Mouse (Mus musculus) liver, embryonic 16.5 days (tissue): Measurements from ENCODE around the gene Serpinf1. TPM values are rescaled to one million over a fixed set of nuclear protein-coding genes. Genes with fewer than 3 reads are reported as not detected.
"Not testable (repeated sequence)": the region's sequence is repeated elsewhere in the genome, so short reads cannot be mapped to it uniquely, and the experiment has no call there.

Experiments
- ATAC-seq: fragments of 200-750 bp; cut with Nextera tagmentation; 2 replicates; pipeline ENCODE4 v1.8.0; 2017; ENCODE audit warnings: low read depth, mild to moderate bottlenecking, moderate number of reproducible peaks, moderate library complexity
- H3K27ac ChIP-seq: fragments of 300-500 bp; sonication (generic); 2 replicates; pipeline ENCODE4 v1.5.1; 2014; ENCODE audit warnings: mild to moderate bottlenecking, low read length
- H3K27me3 ChIP-seq: fragments of 300-500 bp; sonication (generic); 2 replicates; pipeline ENCODE4 v1.6.1; 2014; ENCODE audit warnings: low read depth, low read length, mixed read lengths; ENCODE audit not compliant: control insufficient read depth, insufficient read depth
- H3K36me3 ChIP-seq: fragments of 300-500 bp; sonication (generic); 2 replicates; pipeline ENCODE4 v1.6.1; 2014; ENCODE audit warnings: mild to moderate bottlenecking; ENCODE audit not compliant: control insufficient read depth, insufficient read depth
- H3K4me1 ChIP-seq: fragments of 300-500 bp; sonication (generic); 2 replicates; pipeline ENCODE4 v1.6.1; 2014; ENCODE audit warnings: low read depth, low read length, mixed read lengths; ENCODE audit not compliant: control insufficient read depth
- H3K4me2 ChIP-seq: fragments of 300-500 bp; sonication (generic); 2 replicates; pipeline ENCODE4 v1.6.1; 2014; ENCODE audit warnings: low read depth, low read length, mixed read lengths
- H3K4me3 ChIP-seq: fragments of 300-500 bp; sonication (generic); 2 replicates; pipeline ENCODE4 v1.5.1; 2014; ENCODE audit warnings: low read depth, mild to moderate bottlenecking, low read length
- H3K9ac ChIP-seq: fragments of 300-500 bp; sonication (generic); 2 replicates; pipeline ENCODE4 v1.6.1; 2014; ENCODE audit warnings: low read depth, low read length
- H3K9me3 ChIP-seq: fragments of 300-500 bp; sonication (generic); replicated peaks from 2 replicates; pipeline ENCODE4 v1.6.1; 2016; ENCODE audit warnings: low read length; ENCODE audit not compliant: control insufficient read depth
- WGBS: fragments of 180-500 bp; shearing (Covaris S2); extraction: QIAGEN DNeasy Blood & Tissue Kit; methylation state at CpG from one replicate; pipeline ENCODE4 v1.1.7; 2014; ENCODE audit not compliant: insufficient replicate concordance; 5-methylcytosine and 5-hydroxymethylcytosine counted together
- microRNA counts: library from miRNA; unstranded; fragments of <30 nt; microRNA quantifications from one replicate; lab custom pipeline; 2016
- microRNA-seq: library from miRNA; unstranded; fragments of <30 nt; microRNA quantifications from one replicate; pipeline ENCODE4, GENCODE M21; 2016
- polyA plus RNA-seq: library from polyadenylated mRNA; unstranded; fragments of >200 nt; fragmentation: Nextera tagmentation; extraction: Ambion mirVana; gene quantifications from 2 replicates; pipeline ENCODE4 v1.2.1, GENCODE M21; 2015

Serpinf1 gene
- polyA plus RNA-seq, 1 experiment from 2014 or later, result 402 TPM

GRCm38 (mm10) chr11:75378786-75379185 is 43.7 kb downstream of the Serpinf1 start:
- not testable (repeated sequence) for H3K4me3 ChIP-seq

GRCm38 (mm10) chr11:75377125-75377524 is 45.4 kb downstream of the Serpinf1 start:
- Histone ChIP-seq H3K4me1 (no peaks in the 10 kb centered on the region; the same call in 1 of the 2 replicates), H3K9me3 (no peaks in the 10 kb centered on the region), H3K36me3 (no peaks in the 10 kb centered on the region), H3K9ac (no peak overlapping the region), H3K4me3 (no peak overlapping the region), H3K27me3 (no peaks in the 10 kb centered on the region), H3K4me2 (no peak overlapping the region), H3K27ac (no peak overlapping the region)
- 29% methylated on average over 1 of the region's 1 CpGs for WGBS
- peak; percentile 53; the same call in 1 of the 2 replicates for ATAC-seq

More at GRCm38 (mm10) chr11:75378786-75379185, 43.7 kb downstream of the Serpinf1 start:
- H3K27me3 ChIP-seq, H3K4me1 ChIP-seq, H3K9ac ChIP-seq, H3K4me2 ChIP-seq, H3K36me3 ChIP-seq, H3K9me3 ChIP-seq, ATAC-seq, H3K27ac ChIP-seq: not testable (repeated sequence)
- 74% methylated on average over 2 of the region's 2 CpGs for WGBS

MicroRNAs within 50 kb of the gene (microRNA counts, 519-probe panel; counts per million panel counts)
- microRNA mmu-miR-22 (lab: Ali Mortazavi, UCI), result 3,982 counts per million, percentile 96 among the panel's probes with 10 or more counts

Small RNAs within 50 kb of the gene (microRNA-seq; reads per million reads assigned to microRNA genes)
- 21,273 reads per million, percentile 96 among the genes with 10 or more reads in this experiment for gene Mir22

Other genes starting within 250 kb of the Serpinf1 start
- gene Ovca2, start 243.9 kb downstream of the Serpinf1 start, polyA plus RNA-seq, result 8.7 and 9.6 TPM in 2 replicates
- 9.1 and 10.6 TPM in 2 replicates for gene Dph1, start 231.5 kb downstream of the Serpinf1 start, polyA plus RNA-seq
- 0.44 and 0.48 TPM in 2 replicates for gene Rtn4rl1, start 228.9 kb downstream of the Serpinf1 start, polyA plus RNA-seq
- 78.6 and 82.2 TPM in 2 replicates for gene Rpa1, start 74.4 kb downstream of the Serpinf1 start, polyA plus RNA-seq
- 4.0 and 4.6 TPM in 2 replicates for gene Smyd4, start 74.3 kb downstream of the Serpinf1 start, polyA plus RNA-seq
- 753 and 817 TPM in 2 replicates for gene Serpinf2, start 16.9 kb upstream of the Serpinf1 start, polyA plus RNA-seq
- 22.6 and 24.9 TPM in 2 replicates for gene Wdr81, start 32.0 kb upstream of the Serpinf1 start, polyA plus RNA-seq
- gene Tlcd2, start 39.0 kb upstream of the Serpinf1 start, polyA plus RNA-seq, result 19.6 and 20.4 TPM in 2 replicates
- 24.1 and 25.3 TPM in 2 replicates for gene Prpf8, start 64.1 kb upstream of the Serpinf1 start, polyA plus RNA-seq
- 3.8 and 4.7 TPM in 2 replicates for gene Rilp, start 87.4 kb upstream of the Serpinf1 start, polyA plus RNA-seq
- 2.5 and 3.4 TPM in 2 replicates for gene Scarf1, start 90.8 kb upstream of the Serpinf1 start, polyA plus RNA-seq
- gene Slc43a2, start 109.0 kb upstream of the Serpinf1 start, polyA plus RNA-seq, result 4.4 and 4.5 TPM in 2 replicates
- gene Pitpna, start 165.4 kb upstream of the Serpinf1 start, polyA plus RNA-seq, result 23.8 and 25.4 TPM in 2 replicates
- 15.8 and 17.9 TPM in 2 replicates for gene Inpp5k, start 208.3 kb upstream of the Serpinf1 start, polyA plus RNA-seq
- gene Myo1c, start 227.8 kb upstream of the Serpinf1 start, polyA plus RNA-seq, result 21.0 and 24.1 TPM in 2 replicates